Mouse (Mus musculus): ENCODE measurements around the gene Vmn2r41. TPM values are rescaled to one million over a fixed set of nuclear protein-coding genes. Genes with fewer than 3 reads are reported as not detected.
"Not testable (repeated sequence)": the region's sequence is repeated elsewhere in the genome, so short reads cannot be mapped to it uniquely, and the experiment has no call there.

Vmn2r41 gene
- polyA plus RNA-seq (2016; fragmentation: Nextera tagmentation; extraction: Ambion mirVana): not detected in 2 replicates

DNA sequence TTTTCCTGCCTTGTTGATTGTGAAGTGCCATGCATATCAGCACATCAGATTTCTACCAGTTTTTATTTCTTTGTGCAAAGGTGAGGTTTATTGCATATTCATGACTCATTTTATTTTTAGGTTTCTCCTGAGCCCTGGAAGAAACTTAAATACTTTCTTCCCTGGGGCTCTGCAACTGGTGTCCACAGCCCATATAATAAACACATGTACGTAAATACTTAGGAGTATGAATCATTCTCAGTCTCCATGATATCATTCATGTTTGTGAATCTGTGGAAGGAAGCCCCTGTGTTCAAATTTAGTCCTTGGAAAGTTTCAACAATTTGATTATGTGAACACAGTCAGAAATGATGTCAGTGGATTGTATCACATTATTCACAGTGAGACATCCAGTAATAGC is at the start of gene Vmn2r41:
Vmn2r41 (minus strand) TSS at position 101 of the 400 bp plus-strand sequence.
- not testable (repeated sequence) for H3K4me3 ChIP-seq; H3K27me3 ChIP-seq (ENCODE audit: poor library complexity, severe bottlenecking); H3K4me1 ChIP-seq; H3K36me3 ChIP-seq (replicated peaks); H3K9me3 ChIP-seq; H3K27ac ChIP-seq; DNase-seq (ENCODE audit: extremely low spot score, low spot score)
- WGBS: no CpG with 5 or more reads among the region's 1 CpGs

GRCm38 (mm10) chr7:8200220-8200619 is 38.8 kb upstream of the Vmn2r41 start, which contains the start of gene Vmn2r42:
Gene Vmn2r42, minus strand, starts transcription at chr7:8200320.
- not testable (repeated sequence) for DNase-seq (ENCODE audit: extremely low spot score, low spot score); H3K9me3 ChIP-seq
- WGBS: no CpG with 5 or more reads among the region's 2 CpGs

GRCm38 (mm10) chr7:8092871-8093270 is 68.6 kb downstream of the Vmn2r41 start:
- H3K27ac ChIP-seq: not testable (repeated sequence)
- WGBS: 43% methylated on average over 11 of the region's 15 CpGs

More at GRCm38 (mm10) chr7:8200220-8200619, 38.8 kb upstream of the Vmn2r41 start, which contains the start of gene Vmn2r42:
- H3K27ac ChIP-seq; H3K4me1 ChIP-seq; H3K27me3 ChIP-seq (ENCODE audit: poor library complexity, severe bottlenecking); H3K36me3 ChIP-seq (replicated peaks); H3K4me3 ChIP-seq: not testable (repeated sequence)

More at GRCm38 (mm10) chr7:8092871-8093270, 68.6 kb downstream of the Vmn2r41 start:
- H3K4me1 ChIP-seq; H3K4me3 ChIP-seq; H3K9me3 ChIP-seq; H3K27me3 ChIP-seq (ENCODE audit: poor library complexity, severe bottlenecking); H3K36me3 ChIP-seq (replicated peaks); DNase-seq (ENCODE audit: extremely low spot score, low spot score): not testable (repeated sequence)

Other genes with a start within 250 kb of the Vmn2r41 start
- not detected in 2 replicates for gene Vmn2r42, start 38.7 kb upstream of the Vmn2r41 start, polyA plus RNA-seq (2016; fragmentation: Nextera tagmentation; extraction: Ambion mirVana)
- gene Vmn2r43, start 98.9 kb upstream of the Vmn2r41 start, polyA plus RNA-seq (2016; fragmentation: Nextera tagmentation; extraction: Ambion mirVana): not detected in 2 replicates
- not detected in 2 replicates for gene Vmn2r44, start 221.7 kb upstream of the Vmn2r41 start, polyA plus RNA-seq (2016; fragmentation: Nextera tagmentation; extraction: Ambion mirVana)